Mouse (Mus musculus) large intestine, adult 2 months (tissue): ENCODE results near the gene Gm49336. TPM values are rescaled to one million over a fixed set of nuclear protein-coding genes. Genes with fewer than 3 reads are reported as not detected.

Experiments
- DNase-seq: peaks from one replicate; pipeline ENCODE4 v3.0.0-alpha.2; 2012; ENCODE audit warnings: low read depth, low spot score
- WGBS: fragments of 180-500 bp; shearing (Covaris S2); methylation state at CpG from one replicate; pipeline ENCODE4 v1.1.7; 2018; 5-methylcytosine and 5-hydroxymethylcytosine counted together
- polyA plus RNA-seq: library from polyadenylated mRNA; depleted of rRNA; stranded (reverse); fragments of >200 nt; gene quantifications from 2 replicates; pipeline ENCODE4 v1.2.3, GENCODE M21; 2012; rRNA removed

Gm49336 gene
- polyA plus RNA-seq, 1 experiment: 9.6 TPM

GRCm38 (mm10) chr14:60172286-60173055 is 78.8 kb downstream of the Gm49336 start:
- WGBS: 17% methylated on average over 12 of the region's 12 CpGs
- no peak for DNase-seq

GRCm38 (mm10) chr14:60170845-60171610 is 80.3 kb downstream of the Gm49336 start:
- peak; percentile 83 for DNase-seq
- WGBS: 19% methylated on average over 16 of the region's 16 CpGs

- WGBS: 79% methylated on average over 3 of the region's 3 CpGs
- no peak for DNase-seq
These were observed 87.9 kb downstream of the Gm49336 start for GRCm38 (mm10) chr14:60163367-60163766.

Other genes starting within 250 kb of the Gm49336 start
- 2.4 and 2.6 TPM in 2 replicates for gene Atp8a2, start 54.3 kb downstream of the Gm49336 start, polyA plus RNA-seq
- gene Nupl1, start 76 bp downstream of the Gm49336 start, polyA plus RNA-seq: 0.03 TPM in 1 of 2 replicates, not detected in the other
- 10.1 and 16.9 TPM in 2 replicates for gene Mtmr6, start 13.7 kb upstream of the Gm49336 start, polyA plus RNA-seq
- gene Amer2, start 121.8 kb upstream of the Gm49336 start, polyA plus RNA-seq: 0.01 and 0.04 TPM in 2 replicates